Mouse (Mus musculus): Measurements from ENCODE around the gene Camta1.

- TF ChIP-seq POLR2A (IDR thresholded peaks at IDR 0.05; ENCODE audit: borderline replicate concordance, low read depth, low read length) (no peak), CTCF (IDR thresholded peaks at IDR 0.05; ENCODE audit: low read depth, low read length) (no peak)
These were observed 454.5 kb downstream of the Camta1 start for GRCm38 (mm10) chr4:151407129-151407528.

Measured in bone marrow macrophage, adult 2 months (primary cell).